Mouse (Mus musculus): Measurements from ENCODE around the gene Rps6kb2. TPM values are rescaled to one million over a fixed set of nuclear protein-coding genes. Genes with fewer than 3 reads are reported as not detected.
"Not testable (repeated sequence)": the region's sequence is repeated elsewhere in the genome, so short reads cannot be mapped to it uniquely, and the experiment has no call there.

The Rps6kb2 gene
- polyA plus RNA-seq, 1 experiment from 2014 or later, result 42.2 TPM

GRCm38 (mm10) chr19:4122411-4123370, 40.5 kb downstream of the Rps6kb2 start:
- Histone ChIP-seq H3K9ac (no peak overlapping the region), H3K9me3 (replicated peaks) (no peaks in the 10 kb centered on the region), H3K4me1 (replicated peaks) (peaks cover 27% of the 10 kb centered on the region), H3K4me2 (no peak overlapping the region), H3K27me3 (no peaks in the 10 kb centered on the region), H3K4me3 (no peak overlapping the region), H3K36me3 (peaks cover 6% of the 10 kb centered on the region; the same call in 1 of the 2 replicates), H3K27ac (no peak overlapping the region)
- 80% methylated on average over 7 of the region's 7 CpGs for WGBS
- ATAC-seq (replicated peaks; ENCODE audit: insufficient number of reproducible peaks, insufficient read depth, low FRiP score, low read depth), result no peak

DNA sequence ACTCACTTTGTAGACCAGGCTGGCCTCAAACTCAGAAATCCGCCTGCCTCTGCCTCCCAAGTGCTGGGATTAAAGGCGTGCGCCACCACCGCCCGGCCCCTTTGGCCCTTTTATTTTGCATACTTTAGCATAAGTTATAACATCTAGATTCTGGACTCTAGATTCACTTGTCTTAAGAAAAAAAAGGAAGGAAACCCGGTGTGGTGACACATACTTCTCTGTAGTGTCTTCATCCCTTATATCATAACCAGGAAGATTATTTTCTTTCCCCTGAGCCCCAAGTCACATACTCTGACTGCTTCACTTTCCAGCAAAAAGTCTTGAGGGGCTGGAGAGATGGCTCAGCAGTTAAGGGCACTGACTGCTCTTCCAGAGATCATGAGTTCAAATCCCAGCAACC, 41.3 kb downstream of the Rps6kb2 start:
- H3K27me3 ChIP-seq; H3K9me3 ChIP-seq (replicated peaks); H3K27ac ChIP-seq; ATAC-seq (replicated peaks; ENCODE audit: insufficient number of reproducible peaks, insufficient read depth, low FRiP score, low read depth); H3K9ac ChIP-seq: not testable (repeated sequence)
- peak overlapping the region; percentile 57; the same call in 1 of the 2 replicates for H3K4me3 ChIP-seq
- H3K36me3 ChIP-seq, result peaks cover 12% of the 10 kb centered on the region; the same call in 1 of the 2 replicates
- peaks cover 19% of the 10 kb centered on the region for H3K4me1 ChIP-seq (replicated peaks)
- peak overlapping the region; percentile 65 for H3K4me2 ChIP-seq
- 57% methylated on average over 6 of the region's 6 CpGs for WGBS

- Histone ChIP-seq H3K4me2 (peak overlapping the region; percentile 65), H3K9ac (peak overlapping the region; percentile 55), H3K36me3 (peaks cover 14% of the 10 kb centered on the region; the same call in 1 of the 2 replicates), H3K9me3 (replicated peaks) (no peaks in the 10 kb centered on the region), H3K27ac (peak overlapping the region; percentile 81), H3K4me3 (peak overlapping the region; percentile 57), H3K27me3 (no peaks in the 10 kb centered on the region), H3K4me1 (replicated peaks) (peaks cover 13% of the 10 kb centered on the region)
- 2% methylated on average over 38 of the region's 38 CpGs for WGBS
- peak; percentile 70 for ATAC-seq (replicated peaks; ENCODE audit: insufficient number of reproducible peaks, insufficient read depth, low FRiP score, low read depth)
Observed at GRCm38 (mm10) chr19:4121097-4121805, 41.9 kb downstream of the Rps6kb2 start.

DNA sequence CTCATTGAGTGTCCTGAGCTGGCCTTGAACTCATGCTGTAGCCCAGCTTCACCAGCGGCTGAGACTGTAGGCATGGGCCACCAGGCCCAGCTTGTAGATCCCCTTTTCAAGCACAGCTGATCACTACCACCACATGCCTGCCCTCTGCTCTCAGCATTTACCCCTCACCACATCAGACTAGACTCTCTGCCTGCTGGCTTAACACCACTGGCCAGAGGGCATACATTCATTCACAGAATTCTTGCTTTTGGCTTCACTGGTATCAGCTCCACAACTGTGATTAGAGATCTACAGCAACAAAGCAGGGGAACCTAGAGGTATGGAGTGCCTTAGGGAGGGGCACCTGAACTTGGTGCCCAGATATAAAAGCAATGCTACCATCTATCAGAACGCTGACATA, 42.7 kb downstream of the Rps6kb2 start:
- no peaks in the 10 kb centered on the region for H3K9me3 ChIP-seq (replicated peaks)
- H3K4me3 ChIP-seq, result peak overlapping the region; percentile 57
- H3K27me3 ChIP-seq, result no peaks in the 10 kb centered on the region
- H3K4me1 ChIP-seq (replicated peaks), result peaks cover 13% of the 10 kb centered on the region
- 90% methylated on average over 2 of the region's 2 CpGs for WGBS
- H3K4me2 ChIP-seq, result peak overlapping the region; percentile 65
- H3K9ac ChIP-seq, result no peak overlapping the region
- H3K36me3 ChIP-seq, result peaks cover 19% of the 10 kb centered on the region; the same call in 1 of the 2 replicates
- H3K27ac ChIP-seq, result no peak overlapping the region; the same call in 1 of the 2 replicates
- no peak for ATAC-seq (replicated peaks; ENCODE audit: insufficient number of reproducible peaks, insufficient read depth, low FRiP score, low read depth)

GRCm38 (mm10) chr19:4119716-4120487, 43.3 kb downstream of the Rps6kb2 start:
- Histone ChIP-seq H3K4me2 (peak overlapping the region; percentile 65; the same call in 1 of the 2 replicates), H3K4me1 (replicated peaks) (peaks cover 13% of the 10 kb centered on the region), H3K27me3 (no peaks in the 10 kb centered on the region), H3K9ac (no peak overlapping the region), H3K9me3 (replicated peaks) (no peaks in the 10 kb centered on the region), H3K4me3 (peak overlapping the region; percentile 57; the same call in 1 of the 2 replicates), H3K36me3 (peaks cover 25% of the 10 kb centered on the region; the same call in 1 of the 2 replicates), H3K27ac (no peak overlapping the region)
- ATAC-seq (replicated peaks; ENCODE audit: insufficient number of reproducible peaks, insufficient read depth, low FRiP score, low read depth), result no peak
- 77% methylated on average over 6 of the region's 6 CpGs for WGBS

DNA sequence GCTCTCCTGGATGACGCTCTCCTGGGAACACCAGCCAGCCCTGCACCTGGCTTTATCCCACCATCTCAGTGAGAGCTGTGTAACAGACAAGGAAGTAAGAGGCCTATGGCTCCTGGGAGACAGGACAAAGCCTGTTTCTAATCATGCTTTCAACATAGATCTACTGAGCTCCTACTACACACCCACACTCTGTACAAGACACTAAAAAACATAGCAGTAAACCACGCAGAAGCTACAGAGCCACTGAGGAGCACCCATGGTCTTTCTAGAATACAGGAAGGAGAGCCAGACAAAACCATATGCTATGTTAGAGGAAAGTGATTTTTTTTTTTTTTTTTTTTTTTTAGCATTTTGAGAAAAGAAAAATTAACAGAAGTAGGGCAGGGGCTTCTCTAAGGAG, 44.8 kb downstream of the Rps6kb2 start:
- Histone ChIP-seq H3K4me2 (no peak overlapping the region), H3K9ac (no peak overlapping the region), H3K4me3 (no peak overlapping the region), H3K4me1 (replicated peaks) (peaks cover 20% of the 10 kb centered on the region), H3K27ac (no peak overlapping the region), H3K36me3 (peaks cover 39% of the 10 kb centered on the region; the same call in 1 of the 2 replicates), H3K27me3 (no peaks in the 10 kb centered on the region), H3K9me3 (replicated peaks) (no peaks in the 10 kb centered on the region)
- 92% methylated on average over 2 of the region's 2 CpGs for WGBS
- ATAC-seq (replicated peaks; ENCODE audit: insufficient number of reproducible peaks, insufficient read depth, low FRiP score, low read depth), result no peak

DNA sequence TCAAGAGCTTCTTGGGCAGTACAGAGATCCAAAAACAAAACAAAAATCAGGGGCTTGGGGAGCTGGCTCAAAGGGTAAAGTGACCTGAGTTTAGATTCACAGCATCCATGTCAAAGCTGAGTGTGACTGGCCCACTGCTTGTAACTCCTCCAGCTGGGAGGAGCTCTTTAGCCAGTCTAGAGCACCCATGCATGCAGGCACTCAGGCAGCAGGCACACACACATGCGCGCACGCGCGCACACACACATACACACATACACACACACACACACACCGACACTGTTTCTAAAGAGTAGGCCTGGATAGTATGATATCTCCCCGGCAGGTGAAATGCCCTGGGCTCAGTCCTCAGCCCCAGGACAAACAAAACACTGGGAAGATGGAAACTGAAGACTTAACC, 46.1 kb downstream of the Rps6kb2 start:
- H3K27me3 ChIP-seq, result no peaks in the 10 kb centered on the region
- ATAC-seq (replicated peaks; ENCODE audit: insufficient number of reproducible peaks, insufficient read depth, low FRiP score, low read depth), result no peak
- no peak overlapping the region for H3K4me3 ChIP-seq
- H3K4me2 ChIP-seq, result no peak overlapping the region
- 98% methylated on average over 7 of the region's 7 CpGs for WGBS
- H3K4me1 ChIP-seq (replicated peaks), result peaks cover 24% of the 10 kb centered on the region
- no peak overlapping the region for H3K27ac ChIP-seq
- peaks cover 46% of the 10 kb centered on the region for H3K36me3 ChIP-seq
- H3K9me3 ChIP-seq (replicated peaks), result no peaks in the 10 kb centered on the region
- H3K9ac ChIP-seq, result no peak overlapping the region

- H3K4me1 ChIP-seq (replicated peaks), result peaks cover 21% of the 10 kb centered on the region
- no peaks in the 10 kb centered on the region for H3K27me3 ChIP-seq
- H3K4me2 ChIP-seq, result no peak overlapping the region
- no peak for ATAC-seq (replicated peaks; ENCODE audit: insufficient number of reproducible peaks, insufficient read depth, low FRiP score, low read depth)
- no peaks in the 10 kb centered on the region for H3K9me3 ChIP-seq (replicated peaks)
- H3K9ac ChIP-seq, result no peak overlapping the region
- H3K36me3 ChIP-seq, result peaks cover 54% of the 10 kb centered on the region
- WGBS, result 81% methylated on average over 11 of the region's 11 CpGs
- no peak overlapping the region for H3K27ac ChIP-seq
- H3K4me3 ChIP-seq, result no peak overlapping the region
Observed at GRCm38 (mm10) chr19:4115816-4116215, 47.3 kb downstream of the Rps6kb2 start.

- H3K36me3 ChIP-seq, result peaks cover 54% of the 10 kb centered on the region
- no peak for ATAC-seq (replicated peaks; ENCODE audit: insufficient number of reproducible peaks, insufficient read depth, low FRiP score, low read depth)
Observed at GRCm38 (mm10) chr19:4115144-4115543, 48.0 kb downstream of the Rps6kb2 start.

DNA sequence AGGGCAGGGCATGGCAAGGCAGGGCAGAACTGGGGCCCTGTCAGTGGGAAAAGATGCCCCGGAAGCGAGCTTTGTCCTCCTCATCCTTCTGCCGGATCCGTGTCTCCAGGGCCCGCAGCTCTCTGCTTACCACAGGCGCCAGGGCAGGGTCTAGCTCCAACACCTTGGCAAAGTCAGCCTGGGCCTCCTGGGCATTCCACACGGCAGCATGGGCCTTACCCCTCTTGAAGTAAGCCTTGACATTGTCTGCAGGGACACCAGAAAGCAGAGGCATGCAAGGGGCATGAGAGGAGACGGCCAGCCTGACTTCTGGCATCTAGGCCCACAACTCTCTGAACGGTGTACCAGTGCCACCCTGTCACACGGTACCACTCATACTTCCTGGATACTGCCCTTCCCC, 48.6 kb downstream of the Rps6kb2 start:
- H3K27ac ChIP-seq, result no peak overlapping the region
- no peak for ATAC-seq (replicated peaks; ENCODE audit: insufficient number of reproducible peaks, insufficient read depth, low FRiP score, low read depth)
- no peaks in the 10 kb centered on the region for H3K9me3 ChIP-seq (replicated peaks)
- H3K4me1 ChIP-seq (replicated peaks), result peaks cover 11% of the 10 kb centered on the region
- H3K36me3 ChIP-seq, result peaks cover 54% of the 10 kb centered on the region
- no peak overlapping the region for H3K4me2 ChIP-seq
- no peak overlapping the region for H3K9ac ChIP-seq
- H3K27me3 ChIP-seq, result no peaks in the 10 kb centered on the region
- WGBS, result 82% methylated on average over 10 of the region's 10 CpGs
- H3K4me3 ChIP-seq, result no peak overlapping the region

More at GRCm38 (mm10) chr19:4115144-4115543, 48.0 kb downstream of the Rps6kb2 start:
- Histone ChIP-seq H3K4me2 (no peak overlapping the region), H3K27me3 (no peaks in the 10 kb centered on the region), H3K4me3 (no peak overlapping the region), H3K9me3 (replicated peaks) (no peaks in the 10 kb centered on the region), H3K4me1 (replicated peaks) (peaks cover 15% of the 10 kb centered on the region), H3K9ac (no peak overlapping the region), H3K27ac (no peak overlapping the region)
- 84% methylated on average over 10 of the region's 10 CpGs for WGBS
